Mouse (Mus musculus) megakaryocyte, embryonic 14.5 days (primary cell): ENCODE results near the gene Chad. TPM values are rescaled to one million over a fixed set of nuclear protein-coding genes. Genes with fewer than 3 reads are reported as not detected.
A peak's percentile ranks its signal among the peaks of the same experiment; 100 is the strongest.

Experiments
- H3K27me3 ChIP-seq: replicated peaks from 2 replicates; pipeline ENCODE3; 2012; ENCODE audit warnings: inconsistent platforms
- H3K36me3 ChIP-seq: replicated peaks from 2 replicates; pipeline ENCODE3; 2012; ENCODE audit warnings: low read length, inconsistent platforms, mixed read lengths
- H3K4me1 ChIP-seq: 2 replicates; pipeline ENCODE4 v1.6.1; 2012; ENCODE audit warnings: inconsistent platforms
- H3K4me3 ChIP-seq: replicated peaks from 2 replicates; pipeline ENCODE3; 2012; ENCODE audit warnings: moderate library complexity, mild to moderate bottlenecking, inconsistent platforms
- H3K9me3 ChIP-seq: 2 replicates; pipeline ENCODE4 v1.6.1; 2012; ENCODE audit warnings: inconsistent platforms
- FLI1 ChIP-seq: IDR thresholded peaks from 2 replicates; pipeline ENCODE4 v1.6.1; 2012; ENCODE audit warnings: low read length, inconsistent platforms, mixed read lengths
- GATA1 ChIP-seq: IDR thresholded peaks from 3 replicates; pipeline ENCODE4 v1.6.1; 2012; ENCODE audit warnings: mixed read lengths, low read length, inconsistent platforms, borderline replicate concordance
- polyA plus RNA-seq: library from polyadenylated mRNA; stranded (reverse); fragments of >175 nt; gene quantifications from 2 replicates; pipeline ENCODE4 v1.2.3, GENCODE M21; 2012; ENCODE audit warnings: low replicate concordance; ENCODE audit not compliant: insufficient read depth

Chad gene
- polyA plus RNA-seq, 1 experiment = 0.45 TPM

DNA sequence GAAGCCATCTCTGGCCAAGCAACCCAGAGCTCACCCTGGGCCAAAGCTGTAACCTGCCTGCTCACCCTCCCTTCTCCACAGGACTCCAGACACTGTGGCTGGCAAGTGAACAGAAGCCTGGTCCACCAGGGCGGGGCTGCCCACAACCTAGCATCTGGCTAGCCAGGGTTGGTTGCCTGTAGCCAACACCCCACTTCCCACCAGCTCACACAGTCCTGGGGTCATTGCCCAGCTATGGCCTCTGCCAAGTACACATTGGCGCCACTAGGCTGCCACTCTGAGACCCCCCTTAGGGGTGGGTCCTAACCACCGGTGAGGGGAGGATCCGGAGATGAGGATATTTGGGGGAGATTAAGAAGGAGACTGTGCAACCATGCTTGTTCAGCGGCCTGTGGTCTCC is 1.0 kb upstream of the Chad start:
- Histone ChIP-seq H3K9me3 (no peaks in the 10 kb centered on the region), H3K36me3 (peaks cover 40% of the 10 kb centered on the region), H3K4me1 (peaks cover 55% of the 10 kb centered on the region), H3K4me3 (peak overlapping the region; percentile 90), H3K27me3 (peaks cover 12% of the 10 kb centered on the region)
- TF ChIP-seq FLI1 = no peak
- no peak for TF ChIP-seq GATA1

GRCm38 (mm10) chr11:94565151-94565479 is 268 bp downstream of the Chad start:
- H3K36me3 ChIP-seq = peaks cover 42% of the 10 kb centered on the region
- H3K27me3 ChIP-seq = peaks cover 12% of the 10 kb centered on the region
- no peak for TF ChIP-seq FLI1
- no peak for TF ChIP-seq GATA1
- H3K4me3 ChIP-seq = peak overlapping the region; percentile 90
- peaks cover 59% of the 10 kb centered on the region for H3K4me1 ChIP-seq
- H3K9me3 ChIP-seq = no peaks in the 10 kb centered on the region

DNA sequence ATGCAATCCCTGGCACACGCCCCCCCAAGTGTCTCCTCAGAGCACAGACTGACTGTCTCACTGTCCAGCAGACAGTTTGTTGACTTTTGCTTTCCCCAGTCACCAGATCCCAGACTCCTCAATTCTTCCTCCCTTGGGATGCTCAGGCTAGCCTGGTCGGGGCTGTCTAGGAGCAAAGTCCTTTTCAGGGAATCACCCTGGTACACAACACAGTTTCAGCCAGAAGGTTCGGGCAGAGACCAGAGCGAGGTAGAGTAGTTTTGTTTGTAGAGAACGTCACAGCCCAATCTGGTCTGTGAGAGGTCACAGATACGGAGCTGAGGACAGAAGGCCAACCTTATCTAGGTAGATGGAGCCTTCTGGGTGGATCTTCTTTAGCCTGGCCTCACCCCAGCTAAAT is 1.7 kb downstream of the Chad start:
- Histone ChIP-seq H3K9me3 (no peaks in the 10 kb centered on the region), H3K27me3 (peaks cover 12% of the 10 kb centered on the region), H3K36me3 (peaks cover 44% of the 10 kb centered on the region), H3K4me3 (no peak overlapping the region), H3K4me1 (peaks cover 70% of the 10 kb centered on the region)
- TF ChIP-seq FLI1 (no peak), GATA1 (no peak)

DNA sequence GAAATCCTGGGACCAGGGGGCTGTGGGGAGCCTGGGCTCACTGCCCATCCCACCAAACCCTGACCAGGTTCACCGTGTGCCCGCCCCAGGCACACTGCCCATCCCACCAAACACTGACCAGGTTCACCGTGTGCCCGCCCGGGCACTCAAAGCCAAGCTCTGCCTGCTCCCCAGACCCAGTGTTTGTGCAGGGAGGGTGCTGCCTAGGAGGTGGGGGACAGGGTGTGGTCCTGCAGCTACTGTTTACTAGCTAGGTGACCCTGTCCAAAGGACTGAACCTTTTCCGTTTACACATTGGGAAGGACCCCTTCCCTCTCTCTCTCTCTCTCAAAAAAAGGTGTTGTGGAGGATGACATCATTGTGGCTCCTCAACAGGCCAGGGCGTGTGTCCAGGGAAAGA is 2.5 kb downstream of the Chad start:
- TF ChIP-seq FLI1 = no peak
- H3K27me3 ChIP-seq = peaks cover 12% of the 10 kb centered on the region
- no peak overlapping the region for H3K4me3 ChIP-seq
- H3K4me1 ChIP-seq = peaks cover 77% of the 10 kb centered on the region
- H3K36me3 ChIP-seq = peaks cover 39% of the 10 kb centered on the region
- no peaks in the 10 kb centered on the region for H3K9me3 ChIP-seq

DNA sequence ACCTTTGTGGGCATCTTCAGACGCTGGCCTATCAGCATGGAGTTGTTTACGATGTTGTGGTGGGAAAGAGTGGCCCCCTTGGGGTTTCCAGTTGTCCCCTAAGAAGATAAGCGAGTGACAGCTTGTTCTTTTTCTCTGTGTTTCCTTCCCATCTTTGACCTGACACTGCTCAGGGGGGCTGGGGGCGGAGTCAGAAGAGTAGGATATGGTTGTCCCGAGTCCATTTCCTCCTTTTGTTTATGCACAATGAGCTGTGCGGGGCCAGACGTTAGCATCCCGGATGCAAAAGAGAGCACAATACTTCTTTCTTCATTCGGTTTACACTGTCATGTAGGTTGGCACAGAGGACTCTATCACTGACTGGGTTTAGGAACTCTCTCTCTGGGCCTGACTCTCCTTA is 5.8 kb downstream of the Chad start:
- Histone ChIP-seq H3K27me3 (peaks cover 2% of the 10 kb centered on the region), H3K4me3 (peak overlapping the region; percentile 38), H3K9me3 (no peaks in the 10 kb centered on the region), H3K4me1 (peaks cover 54% of the 10 kb centered on the region), H3K36me3 (peaks cover 33% of the 10 kb centered on the region)
- no peak for TF ChIP-seq FLI1
- TF ChIP-seq GATA1 = no peak

GRCm38 (mm10) chr11:94571850-94572249 is 7.0 kb downstream of the Chad start:
- Histone ChIP-seq H3K27me3 (no peaks in the 10 kb centered on the region), H3K4me3 (no peak overlapping the region), H3K36me3 (peaks cover 36% of the 10 kb centered on the region), H3K9me3 (no peaks in the 10 kb centered on the region), H3K4me1 (peaks cover 41% of the 10 kb centered on the region)
- no peak for TF ChIP-seq FLI1
- TF ChIP-seq GATA1 = no peak

- TF ChIP-seq GATA1 = no peak
- TF ChIP-seq FLI1 = no peak
- peaks cover 15% of the 10 kb centered on the region for H3K36me3 ChIP-seq
- no peaks in the 10 kb centered on the region for H3K9me3 ChIP-seq
- H3K27me3 ChIP-seq = no peaks in the 10 kb centered on the region
- H3K4me3 ChIP-seq = no peak overlapping the region
- H3K4me1 ChIP-seq = peaks cover 36% of the 10 kb centered on the region
Measured at GRCm38 (mm10) chr11:94574560-94574959, 9.7 kb downstream of the Chad start.

DNA sequence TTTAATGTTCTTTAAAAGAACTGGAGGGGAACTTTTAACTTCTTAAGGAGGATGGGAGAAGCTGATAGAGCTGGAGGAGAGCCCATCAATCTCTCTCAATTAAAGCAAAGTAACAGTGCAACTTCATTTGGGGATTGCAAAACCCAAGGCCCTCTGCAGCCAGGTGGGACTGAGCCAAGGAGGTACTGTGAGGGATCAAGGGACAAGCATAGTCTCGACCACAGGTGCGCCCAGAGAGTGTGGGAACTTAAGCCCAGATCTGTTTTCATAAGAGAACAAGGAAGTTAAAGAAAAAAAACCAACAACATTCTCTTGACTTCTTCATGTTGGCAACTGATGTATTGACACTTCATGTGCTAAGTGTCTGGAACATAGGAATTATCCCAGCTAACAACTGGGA is 10.2 kb downstream of the Chad start:
- TF ChIP-seq GATA1 = no peak
- TF ChIP-seq FLI1 = no peak
- no peak overlapping the region for H3K4me3 ChIP-seq
- H3K36me3 ChIP-seq = peaks cover 14% of the 10 kb centered on the region
- peaks cover 32% of the 10 kb centered on the region for H3K4me1 ChIP-seq
- H3K9me3 ChIP-seq = no peaks in the 10 kb centered on the region
- H3K27me3 ChIP-seq = no peaks in the 10 kb centered on the region

DNA sequence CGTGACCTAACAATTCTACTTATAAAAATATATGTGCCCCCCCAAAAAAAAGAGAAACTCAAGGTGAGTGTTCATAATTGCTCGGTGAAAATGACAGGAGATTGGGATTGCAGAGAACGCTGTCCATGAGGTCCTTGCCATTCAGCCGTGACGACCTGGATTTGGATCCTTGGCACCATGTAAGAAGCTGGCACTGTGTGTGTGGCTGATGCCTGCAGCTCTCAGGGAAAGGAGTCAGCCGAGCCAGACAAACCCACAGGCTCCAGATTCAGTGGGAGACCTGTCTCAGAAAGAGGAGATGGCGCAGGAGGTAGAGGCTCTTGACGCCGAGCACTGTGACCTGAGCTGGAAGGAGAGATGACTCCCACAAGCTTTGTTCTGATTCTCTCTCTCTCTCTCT is 11.5 kb downstream of the Chad start:
- TF ChIP-seq FLI1 (no peak), GATA1 (no peak)
- Histone ChIP-seq H3K4me3 (no peak overlapping the region), H3K27me3 (no peaks in the 10 kb centered on the region), H3K9me3 (no peaks in the 10 kb centered on the region), H3K36me3 (peaks cover 4% of the 10 kb centered on the region), H3K4me1 (peaks cover 20% of the 10 kb centered on the region)

- H3K4me1 ChIP-seq = peaks cover 7% of the 10 kb centered on the region
- TF ChIP-seq GATA1 (no peak), FLI1 (no peak)
- no peaks in the 10 kb centered on the region for H3K27me3 ChIP-seq
- peaks cover 4% of the 10 kb centered on the region for H3K36me3 ChIP-seq
- no peak overlapping the region for H3K4me3 ChIP-seq
- H3K9me3 ChIP-seq = no peaks in the 10 kb centered on the region
Measured at GRCm38 (mm10) chr11:94580111-94580740, 15.4 kb downstream of the Chad start.

GRCm38 (mm10) chr11:94585091-94585490 is 20.2 kb downstream of the Chad start:
- Histone ChIP-seq H3K36me3 (no peaks in the 10 kb centered on the region), H3K27me3 (no peaks in the 10 kb centered on the region), H3K9me3 (no peaks in the 10 kb centered on the region), H3K4me1 (peaks cover 7% of the 10 kb centered on the region), H3K4me3 (no peak overlapping the region)
- TF ChIP-seq FLI1 (no peak), GATA1 (no peak)
